Mouse (Mus musculus) v-Abl transformed pro-B cells (cell line): Measurements from ENCODE around the gene Pmf1.

ENCODE experiments used
- in situ Hi-C, 2 experiments: fragments of 400-800 bp; cut with MboI; formaldehyde crosslinking; loops; one replicate each; pipeline ENCODE4 v1.15.1; 2025; ENCODE audit not compliant: unreplicated experiment in 2 of 2

Gene Pmf1

GRCm38 (mm10) chr3:88409741-88410644 is at the start of gene Pmf1:
Pmf1 (minus strand) TSS chr3:88410331.
- in situ Hi-C loops, result loop anchor here (5.0 to 10.0 kb wide), 5 partner anchors 55 to 112 kb away; no protein-coding TSS in a partner anchor

GRCm38 (mm10) chr3:88458778-88459219 is 48.7 kb upstream of the Pmf1 start:
- in situ Hi-C loops, result no loop called here

- in situ Hi-C loops, result no loop called here
Measured at GRCm38 (mm10) chr3:88456746-88457532, 46.8 kb upstream of the Pmf1 start.

GRCm38 (mm10) chr3:88456313-88456712 is 46.2 kb upstream of the Pmf1 start:
- in situ Hi-C loops, result no loop called here

GRCm38 (mm10) chr3:88455588-88456264 is 45.6 kb upstream of the Pmf1 start:
- in situ Hi-C loops, result no loop called here

GRCm38 (mm10) chr3:88454762-88455587 is 44.8 kb upstream of the Pmf1 start:
- in situ Hi-C loops, result no loop called here

GRCm38 (mm10) chr3:88453986-88454385 is 43.9 kb upstream of the Pmf1 start:
- in situ Hi-C loops, result no loop called here

- in situ Hi-C loops, result no loop called here
Measured at GRCm38 (mm10) chr3:88453369-88453768, 43.2 kb upstream of the Pmf1 start.

- in situ Hi-C loops, result no loop called here
Measured at GRCm38 (mm10) chr3:88452716-88453115, 42.6 kb upstream of the Pmf1 start.

GRCm38 (mm10) chr3:88452246-88452645 is 42.1 kb upstream of the Pmf1 start:
- in situ Hi-C loops, result no loop called here

GRCm38 (mm10) chr3:88450379-88451131 is 40.4 kb upstream of the Pmf1 start:
- in situ Hi-C loops, result no loop called here

GRCm38 (mm10) chr3:88449395-88450023 is 39.4 kb upstream of the Pmf1 start:
- in situ Hi-C loops, result no loop called here

GRCm38 (mm10) chr3:88448443-88448842 is 38.3 kb upstream of the Pmf1 start:
- in situ Hi-C loops, result no loop called here

- in situ Hi-C loops, result no loop called here
Measured at GRCm38 (mm10) chr3:88447676-88448183, 37.6 kb upstream of the Pmf1 start.

GRCm38 (mm10) chr3:88446471-88447123 is 36.5 kb upstream of the Pmf1 start:
- in situ Hi-C loops, result no loop called here

- in situ Hi-C loops, result no loop called here
Measured at GRCm38 (mm10) chr3:88442888-88443287, 32.8 kb upstream of the Pmf1 start.

GRCm38 (mm10) chr3:88442488-88442887 is 32.4 kb upstream of the Pmf1 start:
- in situ Hi-C loops, result no loop called here
